Comparison of ENCODE assay signal across 8 mouse cellular contexts in the genomic region with DNA sequence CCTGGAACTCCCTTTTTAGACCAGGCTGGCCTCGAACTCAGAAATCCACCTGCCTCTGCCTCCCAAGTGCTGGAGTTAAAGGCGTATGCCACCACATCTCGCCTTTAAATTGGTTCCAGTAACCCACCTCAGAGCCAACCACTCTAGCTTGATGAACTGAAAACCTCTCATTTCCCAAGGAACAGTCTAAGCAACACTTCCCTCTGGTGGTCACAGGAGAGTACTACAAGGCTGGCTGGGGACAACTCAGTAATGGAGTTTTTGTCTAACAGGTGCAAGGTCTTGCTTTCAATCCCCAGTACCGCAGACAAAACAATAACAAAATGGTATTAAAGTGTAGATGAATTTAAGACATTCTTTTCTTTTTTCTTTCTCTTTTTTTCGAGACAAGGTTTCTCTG. TPM values are rescaled to one million over a fixed set of nuclear protein-coding genes. Genes with fewer than 3 reads are reported as not detected.
A peak's percentile ranks its signal among the peaks of the same experiment; 100 is the strongest.
DNase-seq lines count a peak whose midpoint lies in the region; ATAC-seq and TF ChIP-seq lines count a peak whose summit lies in the region.

No protein-coding gene starts in this region.

- no peaks in the 10 kb centered on the region for H3K4me1 ChIP-seq in hindbrain, embryonic 11.5 days (replicated peaks; ENCODE audit: control insufficient read depth, insufficient read depth, low read length)
- H3K4me1 ChIP-seq in hindbrain, embryonic 12.5 days: no peaks in the 10 kb centered on the region
- no peaks in the 10 kb centered on the region for H3K4me1 ChIP-seq in E14TG2a.4 (replicated peaks; ENCODE audit: low read depth, low read length)

- H3K27ac ChIP-seq in hindbrain, embryonic 11.5 days (ENCODE audit: low read depth, low read length): no peak overlapping the region
- no peak overlapping the region for H3K27ac ChIP-seq in hindbrain, embryonic 12.5 days

- no peak for ATAC-seq in hindbrain, embryonic 11.5 days (ENCODE audit: low FRiP score)
- ATAC-seq in hindbrain, embryonic 12.5 days (ENCODE audit: low FRiP score): no peak

- intact Hi-C loops in gastrocnemius, postnatal 14 days (cut with DNase I; ENCODE audit: low total_unique reads): no loop called here
- intact Hi-C loops in left cerebral cortex, postnatal 10 days (cut with DNase I): loop anchor here (5.0 kb wide), 1 partner anchor 95 kb away; no protein-coding TSS in a partner anchor

- no peaks in the 10 kb centered on the region for H3K36me3 ChIP-seq in hindbrain, embryonic 11.5 days (ENCODE audit: control insufficient read depth, insufficient read depth, low read length)
- H3K36me3 ChIP-seq in hindbrain, embryonic 12.5 days: no peaks in the 10 kb centered on the region
- no peaks in the 10 kb centered on the region for H3K36me3 ChIP-seq in E14TG2a.4 (ENCODE audit: insufficient read depth, low read length)

- peak; percentile 87 for TF ChIP-seq CTCF in E14TG2a.4 (conservative IDR thresholded peaks at IDR 0.05; ENCODE audit: low read length)

- no peaks in the 10 kb centered on the region for H3K9me3 ChIP-seq in hindbrain, embryonic 11.5 days (ENCODE audit: control insufficient read depth, low read length)
- no peaks in the 10 kb centered on the region for H3K9me3 ChIP-seq in hindbrain, embryonic 12.5 days (replicated peaks)
- H3K9me3 ChIP-seq in E14TG2a.4 (ENCODE audit: low read length): no peaks in the 10 kb centered on the region

- no peak overlapping the region for H3K9ac ChIP-seq in hindbrain, embryonic 11.5 days (ENCODE audit: low read depth, low read length)
- H3K9ac ChIP-seq in hindbrain, embryonic 12.5 days: no peak overlapping the region

- no peak overlapping the region for H3K4me3 ChIP-seq in hindbrain, embryonic 11.5 days (ENCODE audit: low read depth, low read length)
- H3K4me3 ChIP-seq in hindbrain, embryonic 12.5 days: no peak overlapping the region
- no peak overlapping the region for H3K4me3 ChIP-seq in E14TG2a.4 (replicated peaks; ENCODE audit: low read length)

- DNase-seq in hindbrain, embryonic 11.5 days (ENCODE audit: low spot score): peak; percentile 72
- DNase-seq in brain, adult 2 months (ENCODE audit: low read depth, low spot score): peak; percentile 56
- peak; percentile 26 for DNase-seq in gastrocnemius, postnatal 14 days
- DNase-seq in left cerebral cortex, postnatal 10 days (ENCODE audit: extremely low spot score in 1 of 2, low spot score in 2 of 2): peak; percentile 33 to 56
- peak; percentile 9 for DNase-seq in retina, adult 2 months (ENCODE audit: low read depth, low spot score)
- DNase-seq in thymus, postnatal 36 days: peak; percentile 53 to 57

- WGBS in hindbrain, embryonic 11.5 days: 37% methylated on average over 5 of the region's 5 CpGs
- 40% methylated on average over 5 of the region's 5 CpGs for WGBS in hindbrain, embryonic 12.5 days

- H3K4me2 ChIP-seq in hindbrain, embryonic 11.5 days (replicated peaks; ENCODE audit: low read depth, low read length): no peak overlapping the region
- H3K4me2 ChIP-seq in hindbrain, embryonic 12.5 days (replicated peaks): no peak overlapping the region

- H3K27me3 ChIP-seq in hindbrain, embryonic 11.5 days (ENCODE audit: control insufficient read depth, insufficient read depth, low read length): no peaks in the 10 kb centered on the region
- peaks cover 7% of the 10 kb centered on the region; the same call in 1 of the 2 replicates for H3K27me3 ChIP-seq in hindbrain, embryonic 12.5 days
- H3K27me3 ChIP-seq in E14TG2a.4 (ENCODE audit: insufficient read depth, low read length): peaks cover 12% of the 10 kb centered on the region

RNA-seq across cellular contexts. Expression of gene Gm4779, which starts 22.2 kb away (rescaled TPM):
- not detected in 2 replicates for polyA plus RNA-seq in hindbrain, embryonic 11.5 days (2014; fragmentation: Nextera tagmentation; extraction: Ambion mirVana)
- polyA plus RNA-seq in hindbrain, embryonic 12.5 days (2016; fragmentation: Nextera tagmentation; extraction: Ambion mirVana): 0.38 TPM in 1 of 2 replicates, not detected in the other
- not detected for total RNA-seq in gastrocnemius, postnatal 14 days (2021)
- not detected for total RNA-seq in left cerebral cortex, postnatal 10 days (2021)

RNA-seq across cellular contexts. Expression of gene 8030474K03Rik, which starts 22.4 kb away (rescaled TPM):
- 0.10 TPM in 1 of 2 replicates, not detected in the other for polyA plus RNA-seq in hindbrain, embryonic 11.5 days (2014; fragmentation: Nextera tagmentation; extraction: Ambion mirVana)
- polyA plus RNA-seq in hindbrain, embryonic 12.5 days (2016; fragmentation: Nextera tagmentation; extraction: Ambion mirVana): 0.10 and 0.16 TPM in 2 replicates
- not detected for total RNA-seq in gastrocnemius, postnatal 14 days (2021)
- not detected for total RNA-seq in left cerebral cortex, postnatal 10 days (2021)

RNA-seq across cellular contexts. Expression of gene Cxcr3, which starts 38.0 kb away (rescaled TPM):
- 0.28 TPM in 1 of 2 replicates, not detected in the other for polyA plus RNA-seq in hindbrain, embryonic 11.5 days (2014; fragmentation: Nextera tagmentation; extraction: Ambion mirVana)
- polyA plus RNA-seq in hindbrain, embryonic 12.5 days (2016; fragmentation: Nextera tagmentation; extraction: Ambion mirVana): not detected in 2 replicates
- total RNA-seq in gastrocnemius, postnatal 14 days (2021): under 1 TPM in 1 of 2 experiments, not detected in 1; 0.18 TPM
- total RNA-seq in left cerebral cortex, postnatal 10 days (2021): not detected

Comparison
In these comparisons a context has a peak if more than half of its experiments do, and no peak if none do; other contexts are left out.
1. DNase-seq: peak in every context shown above with its lines; median percentile 72 in hindbrain, embryonic 11.5 days; 56 in brain, adult 2 months; 55 in thymus, postnatal 36 days; 44 in left cerebral cortex, postnatal 10 days; 26 in gastrocnemius, postnatal 14 days; 9 in retina, adult 2 months.